Mouse (Mus musculus): ENCODE measurements at regions not wholly inside any gene's neighbourhood (a gene's known extent, or its start where the extent isn't known, plus 50 kb on each side); places are given as distances from the start of the nearest gene placed in this dataset.

DNA sequence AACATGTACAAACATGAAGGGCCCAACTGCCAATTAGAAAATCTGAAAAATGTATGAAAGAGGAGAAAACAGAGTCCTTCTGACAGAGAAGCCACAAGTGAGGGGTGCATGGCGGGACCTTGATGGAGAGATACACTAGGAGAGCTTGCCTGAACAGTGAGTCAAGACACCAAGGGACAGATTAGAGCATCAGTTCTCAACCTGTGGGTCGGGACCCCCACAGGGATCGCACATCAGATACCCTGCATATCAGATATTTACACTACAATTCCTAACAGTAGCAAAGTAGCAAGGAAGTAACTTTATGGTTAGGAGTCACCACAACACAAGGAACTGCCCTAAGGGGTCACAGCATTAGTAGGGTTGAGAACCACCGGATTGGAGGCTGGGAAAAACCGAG is 58.9 kb upstream of the Arid1b start:
- no peak for DNase-seq (ENCODE audit: low read depth, low spot score)

- no peak for DNase-seq (ENCODE audit: low read depth, low spot score)
These were observed 53.5 kb upstream of the Arid1b start for GRCm38 (mm10) chr17:4940589-4940988.

GRCm38 (mm10) chr17:4941286-4941800 is 52.8 kb upstream of the Arid1b start:
- DNase-seq (ENCODE audit: low read depth, low spot score): no peak

GRCm38 (mm10) chr17:4942868-4943267 is 51.3 kb upstream of the Arid1b start:
- DNase-seq (ENCODE audit: low read depth, low spot score): no peak
